ENCODE assay signal across 18 mouse cellular contexts in the genomic region with DNA sequence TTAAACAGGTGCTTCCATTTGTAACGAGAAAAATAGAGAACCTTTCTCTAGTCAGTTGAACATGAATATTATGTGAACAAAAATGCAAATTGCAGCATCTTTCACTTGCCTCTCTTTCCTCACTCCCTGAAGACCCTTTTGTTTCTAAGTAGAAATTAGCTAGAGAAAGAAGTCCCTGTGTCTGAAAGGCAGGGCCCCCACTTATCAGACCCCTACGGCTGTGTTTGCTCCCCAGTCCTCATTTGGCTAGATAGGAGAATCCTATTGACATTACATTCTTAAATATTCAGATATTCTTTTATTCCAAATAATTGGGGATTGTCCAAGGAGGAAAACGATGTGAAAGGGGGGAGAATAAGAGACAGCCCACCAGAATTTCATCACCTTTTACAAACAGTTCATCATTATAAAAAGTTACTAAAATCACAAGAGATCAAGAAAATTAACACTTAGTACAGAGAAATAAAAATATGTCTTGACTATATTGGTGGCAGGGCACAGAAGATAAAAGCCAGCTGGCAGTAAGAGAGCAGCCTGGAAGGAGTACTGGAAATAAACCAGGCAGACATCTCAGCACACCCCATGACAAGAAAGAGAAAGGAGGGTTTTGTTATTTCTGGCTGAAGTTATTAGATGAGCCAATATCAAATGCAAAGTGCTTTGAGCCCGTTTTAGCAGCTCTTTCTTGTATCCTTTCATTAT.
A peak's percentile ranks its signal among the peaks of the same experiment; 100 is the strongest.
DNase-seq lines count a peak whose midpoint lies in the region; ATAC-seq and TF ChIP-seq lines count a peak whose summit lies in the region.
"Had no signal": no experiment of that assay in that cellular context is flagged by ENCODE, and none has a peak within 500 bp of the region (broad histone marks: within the 10 kb centered on the region; RNA-seq: fewer than 3 reads in every experiment).

No protein-coding gene starts in this region.

- no peaks in the 10 kb centered on the region for H3K79me2 ChIP-seq in myocyte (ENCODE audit: control insufficient read depth, insufficient read depth)

- H3K27me3 ChIP-seq in heart, embryonic 13.5 days (replicated peaks) = no peaks in the 10 kb centered on the region
- peaks cover 4% of the 10 kb centered on the region; the same call in 1 of the 2 replicates for H3K27me3 ChIP-seq in lung, embryonic 15.5 days
- H3K27me3 ChIP-seq in myocyte (ENCODE audit: control insufficient read depth, insufficient read depth, insufficient read length) = no peaks in the 10 kb centered on the region
- no peaks in the 10 kb centered on the region for H3K27me3 ChIP-seq in intestine, embryonic 16.5 days (replicated peaks; ENCODE audit: control insufficient read depth, insufficient read depth, low read length)
- H3K27me3 ChIP-seq: hindbrain, embryonic 13.5 days; liver, embryonic 12.5 days; neural tube, embryonic 12.5 days; Patski had no signal

- TF ChIP-seq POLR2A in myocyte (IDR thresholded peaks at IDR 0.05; ENCODE audit: insufficient read length, low read depth) = no peak

- H3K27ac ChIP-seq in heart, embryonic 13.5 days (replicated peaks) = peak overlapping the region; percentile 62
- no peak overlapping the region for H3K27ac ChIP-seq in lung, embryonic 15.5 days
- H3K27ac ChIP-seq in intestine, embryonic 16.5 days (ENCODE audit: low read length) = no peak overlapping the region
- H3K27ac ChIP-seq: hindbrain, embryonic 13.5 days; liver, embryonic 12.5 days; neural tube, embryonic 12.5 days had no signal

- DNase-seq in heart, postnatal 4 days = no peak
- peak; percentile 64 for DNase-seq in brain, adult 2 months (ENCODE audit: low read depth, low spot score)
- no peak for DNase-seq in urinary bladder, postnatal 14 days (ENCODE audit: low spot score)
- DNase-seq: cerebellum, postnatal 25 days; gastrocnemius, postnatal 25 days; kidney, postnatal 4 days; layer of hippocampus, postnatal 36 days; right cerebral cortex, postnatal 25 days; thymus, postnatal 25 days had no signal

- H3K9ac ChIP-seq in heart, embryonic 13.5 days = no peak overlapping the region
- H3K9ac ChIP-seq in lung, embryonic 15.5 days = no peak overlapping the region
- no peak overlapping the region for H3K9ac ChIP-seq in intestine, embryonic 16.5 days (ENCODE audit: low read depth, low read length)
- H3K9ac ChIP-seq: hindbrain, embryonic 13.5 days; liver, embryonic 12.5 days; neural tube, embryonic 12.5 days had no signal

- no peak overlapping the region for H3K4me3 ChIP-seq in heart, embryonic 13.5 days
- H3K4me3 ChIP-seq in lung, embryonic 15.5 days = no peak overlapping the region
- H3K4me3 ChIP-seq in myocyte = no peak overlapping the region
- H3K4me3 ChIP-seq in intestine, embryonic 16.5 days (ENCODE audit: low read length) = no peak overlapping the region
- H3K4me3 ChIP-seq: hindbrain, embryonic 13.5 days; liver, embryonic 12.5 days; neural tube, embryonic 12.5 days had no signal

- no peaks in the 10 kb centered on the region for H3K9me3 ChIP-seq in heart, embryonic 13.5 days
- no peaks in the 10 kb centered on the region for H3K9me3 ChIP-seq in lung, embryonic 15.5 days
- H3K9me3 ChIP-seq in intestine, embryonic 16.5 days (ENCODE audit: control insufficient read depth, low read length) = no peaks in the 10 kb centered on the region
- H3K9me3 ChIP-seq: hindbrain, embryonic 13.5 days; liver, embryonic 12.5 days; neural tube, embryonic 12.5 days had no signal

- H3ac ChIP-seq in myocyte (ENCODE audit: control insufficient read depth, insufficient read length) = no peak overlapping the region

- H3K4me2 ChIP-seq in heart, embryonic 13.5 days = no peak overlapping the region
- H3K4me2 ChIP-seq in lung, embryonic 15.5 days = no peak overlapping the region
- peak overlapping the region; percentile 9 for H3K4me2 ChIP-seq in myocyte (ENCODE audit: low read depth)
- no peak overlapping the region for H3K4me2 ChIP-seq in intestine, embryonic 16.5 days (ENCODE audit: low read depth, low read length)
- H3K4me2 ChIP-seq: hindbrain, embryonic 13.5 days; liver, embryonic 12.5 days; neural tube, embryonic 12.5 days had no signal

- no peaks in the 10 kb centered on the region for H3K36me3 ChIP-seq in heart, embryonic 13.5 days
- no peaks in the 10 kb centered on the region for H3K36me3 ChIP-seq in lung, embryonic 15.5 days
- no peaks in the 10 kb centered on the region for H3K36me3 ChIP-seq in myocyte (ENCODE audit: control insufficient read depth, insufficient read depth)
- no peaks in the 10 kb centered on the region for H3K36me3 ChIP-seq in intestine, embryonic 16.5 days (ENCODE audit: control insufficient read depth, insufficient read depth, low read length)
- H3K36me3 ChIP-seq: hindbrain, embryonic 13.5 days; liver, embryonic 12.5 days; neural tube, embryonic 12.5 days had no signal

- 39% methylated on average over 4 of the region's 4 CpGs for WGBS in heart, embryonic 13.5 days
- 33% methylated on average over 4 of the region's 4 CpGs for WGBS in lung, embryonic 15.5 days
- 51% methylated on average over 4 of the region's 4 CpGs for WGBS in intestine, embryonic 16.5 days

- peaks cover 15% of the 10 kb centered on the region for H3K4me1 ChIP-seq in heart, embryonic 13.5 days
- 0 out of 2 replicates have a peak, but pooled peaks cover 6% of the 10 kb centered on the region for H3K4me1 ChIP-seq in lung, embryonic 15.5 days
- no peaks in the 10 kb centered on the region for H3K4me1 ChIP-seq in intestine, embryonic 16.5 days (ENCODE audit: control insufficient read depth, insufficient read depth, low read length)
- H3K4me1 ChIP-seq: hindbrain, embryonic 13.5 days; liver, embryonic 12.5 days; neural tube, embryonic 12.5 days had no signal

- ATAC-seq in heart, embryonic 13.5 days (ENCODE audit: extremely low read depth, insufficient number of reproducible peaks, low FRiP score, low TSS enrichment) = no peak
- peak; percentile 91; the same call in 1 of the 2 replicates for ATAC-seq in lung, embryonic 15.5 days (ENCODE audit: borderline replicate concordance, extremely low read depth, low FRiP score, low TSS enrichment)
- no peak for ATAC-seq in intestine, embryonic 16.5 days
- ATAC-seq: activated CD4-positive, CD25-positive, alpha-beta regulatory T cell, adult 4 months; liver, embryonic 12.5 days; Patski had no signal

TF ChIP-seq in myocyte, 11 proteins besides CTCF, POLR2A, EP300 and RAD21:
- TF ChIP-seq SRF (IDR thresholded peaks at IDR 0.05; ENCODE audit: control insufficient read depth, insufficient read length, low read depth) (no peak), CEBPB (IDR thresholded peaks at IDR 0.05; ENCODE audit: insufficient read depth, poor library complexity, severe bottlenecking) (no peak), MYOG (IDR thresholded peaks at IDR 0.05; ENCODE audit: control insufficient read depth in 1 of 3, insufficient read depth in 1 of 3, insufficient read length in 2 of 3, low read depth in 2 of 3) (no peak), USF1 (IDR thresholded peaks at IDR 0.05; ENCODE audit: low read depth) (no peak), TCF12 (IDR thresholded peaks at IDR 0.05; ENCODE audit: insufficient read depth, poor library complexity, severe bottlenecking) (no peak), MYOD1 (IDR thresholded peaks at IDR 0.05; ENCODE audit: control insufficient read depth in 1 of 3, insufficient read length in 2 of 3, low read depth in 2 of 3) (no peak), TCF3 (IDR thresholded peaks at IDR 0.05; ENCODE audit: insufficient read length, low read depth) (no peak), MAX (IDR thresholded peaks at IDR 0.05; ENCODE audit: low read depth) (no peak), REST (IDR thresholded peaks at IDR 0.05; ENCODE audit: insufficient read depth, insufficient read length) (no peak), E2F4 (IDR thresholded peaks at IDR 0.05; ENCODE audit: insufficient read depth) (no peak), POLR2AphosphoS2 (IDR thresholded peaks at IDR 0.05; ENCODE audit: insufficient read length, low read depth) (no peak)
